Mouse (Mus musculus) CD4-positive helper T cell, adult 2 months (primary cell): ENCODE measurements around the gene Cnot10.

Experiments
- DNase-seq: peaks from one replicate; pipeline ENCODE4 v3.0.0-alpha.2; 2012; ENCODE audit warnings: low read depth, missing footprints, low spot score

Gene Cnot10

DNA sequence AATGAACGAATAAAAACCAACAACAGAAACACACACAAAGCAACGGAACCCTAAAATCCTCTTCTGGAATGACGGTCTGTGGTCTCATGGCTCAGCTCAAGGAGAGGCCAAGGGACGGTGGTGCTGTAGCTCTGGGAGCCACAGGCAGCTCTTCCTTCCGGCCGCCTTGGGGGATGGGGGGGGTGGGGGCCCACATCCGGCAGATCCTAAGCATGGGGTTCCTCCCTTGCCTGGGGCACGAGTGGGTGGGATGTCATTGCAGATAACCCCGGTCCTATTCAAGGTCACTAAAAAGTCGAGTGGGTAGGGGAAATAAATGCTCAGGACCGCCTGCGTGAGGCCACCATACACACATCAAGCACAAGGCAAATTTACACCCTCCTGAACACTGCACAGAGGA is 93.2 kb downstream of the Cnot10 start:
- peak; percentile 69 for DNase-seq

GRCm38 (mm10) chr9:114544754-114545393 is 95.1 kb downstream of the Cnot10 start:
- DNase-seq, result no peak

GRCm38 (mm10) chr9:114543882-114544753 is 95.9 kb downstream of the Cnot10 start:
- DNase-seq, result no peak

DNA sequence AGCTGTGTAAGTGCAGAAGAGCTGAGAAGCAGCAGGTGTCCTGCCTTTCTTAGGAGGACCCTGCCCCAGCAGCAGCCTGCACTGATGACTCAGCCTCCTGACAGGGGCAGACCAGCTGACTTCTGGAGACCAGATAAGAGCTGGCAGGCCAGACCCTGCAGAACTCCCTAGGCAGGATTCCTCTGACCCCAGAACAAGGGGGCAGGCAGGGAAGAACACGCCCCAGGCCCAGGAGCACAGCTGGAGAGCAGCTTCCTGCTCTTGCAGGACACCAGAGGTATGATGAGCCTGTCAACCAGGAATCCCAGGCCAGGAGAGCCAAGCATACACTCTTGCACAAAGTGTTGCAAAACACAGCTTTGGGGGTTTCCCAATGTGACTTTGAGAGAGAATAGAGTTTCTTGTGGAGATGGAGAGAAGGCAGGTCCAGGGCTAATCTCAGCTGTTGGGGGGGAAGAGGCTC is 98.7 kb downstream of the Cnot10 start:
- no peak for DNase-seq

DNA sequence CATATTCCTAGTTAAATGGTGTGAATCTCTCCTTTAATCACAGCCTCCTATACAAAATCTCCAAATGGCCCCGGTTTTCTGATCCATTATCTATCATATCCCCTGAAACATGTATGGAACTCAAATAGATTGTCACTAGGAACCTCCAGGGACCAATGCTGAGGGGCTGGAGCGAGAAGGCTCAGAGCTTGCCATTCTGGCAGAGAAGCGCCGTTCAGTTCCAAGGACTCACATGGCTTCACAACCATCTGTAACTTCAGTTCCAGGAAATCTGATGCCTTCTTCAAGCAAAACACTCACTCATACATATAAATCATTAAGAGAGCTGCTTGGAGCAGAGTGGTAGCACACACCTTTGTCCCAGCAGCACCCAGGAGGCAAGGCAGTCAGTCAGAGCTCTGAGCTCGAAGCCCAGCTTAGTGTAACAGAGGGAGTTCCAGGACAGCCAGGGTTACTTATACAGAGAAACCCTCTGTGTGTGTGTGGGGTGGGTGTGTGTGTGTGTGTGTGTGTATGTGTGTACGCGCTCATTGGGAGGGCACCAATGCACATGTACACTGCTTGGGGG is 100.9 kb downstream of the Cnot10 start:
- no peak for DNase-seq

DNA sequence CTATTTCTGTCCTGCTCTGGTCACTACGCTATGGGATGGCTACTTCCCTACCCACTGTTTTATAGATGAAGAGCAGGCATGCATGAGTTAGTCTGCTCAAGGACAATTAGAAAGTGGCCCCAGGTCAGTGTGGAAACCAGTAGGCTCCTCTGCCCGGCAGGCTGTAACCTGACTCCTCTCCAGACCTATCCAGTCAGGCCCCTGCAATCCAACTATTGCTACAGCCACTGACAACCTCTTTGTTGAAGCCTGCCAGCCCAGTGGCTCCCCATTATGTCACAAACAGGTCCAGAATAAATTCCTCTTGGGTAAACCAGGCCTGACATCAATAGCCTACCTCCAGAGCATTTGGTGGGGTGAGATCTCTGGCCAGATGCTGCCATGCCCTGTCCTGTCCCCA is 103.4 kb downstream of the Cnot10 start:
- no peak for DNase-seq
